Mouse (Mus musculus) kidney, adult 2 months (tissue): Measurements from ENCODE around the gene Hc.

Source experiments
- CTCF ChIP-seq: fragments of 200-500 bp; conservative IDR thresholded peaks from 2 replicates; pipeline ENCODE4 v1.5.1; 2011; ENCODE audit warnings: low read depth, mild to moderate bottlenecking, control low read depth, low read length, moderate library complexity, mixed read lengths; ENCODE audit not compliant: insufficient read depth, insufficient read length
- POLR2A ChIP-seq: fragments of 200-500 bp; IDR thresholded peaks from one replicate; pipeline ENCODE4 v1.6.1; 2011; ENCODE audit warnings: low read depth, low read length, control low read depth

- TF ChIP-seq POLR2A = no peak
- no peak for TF ChIP-seq CTCF
Observed at GRCm38 (mm10) chr2:34960966-34961365, 100.3 kb downstream of the Hc start.
